Mouse (Mus musculus): ENCODE results near the gene Cep19.

Cep19 gene

DNA sequence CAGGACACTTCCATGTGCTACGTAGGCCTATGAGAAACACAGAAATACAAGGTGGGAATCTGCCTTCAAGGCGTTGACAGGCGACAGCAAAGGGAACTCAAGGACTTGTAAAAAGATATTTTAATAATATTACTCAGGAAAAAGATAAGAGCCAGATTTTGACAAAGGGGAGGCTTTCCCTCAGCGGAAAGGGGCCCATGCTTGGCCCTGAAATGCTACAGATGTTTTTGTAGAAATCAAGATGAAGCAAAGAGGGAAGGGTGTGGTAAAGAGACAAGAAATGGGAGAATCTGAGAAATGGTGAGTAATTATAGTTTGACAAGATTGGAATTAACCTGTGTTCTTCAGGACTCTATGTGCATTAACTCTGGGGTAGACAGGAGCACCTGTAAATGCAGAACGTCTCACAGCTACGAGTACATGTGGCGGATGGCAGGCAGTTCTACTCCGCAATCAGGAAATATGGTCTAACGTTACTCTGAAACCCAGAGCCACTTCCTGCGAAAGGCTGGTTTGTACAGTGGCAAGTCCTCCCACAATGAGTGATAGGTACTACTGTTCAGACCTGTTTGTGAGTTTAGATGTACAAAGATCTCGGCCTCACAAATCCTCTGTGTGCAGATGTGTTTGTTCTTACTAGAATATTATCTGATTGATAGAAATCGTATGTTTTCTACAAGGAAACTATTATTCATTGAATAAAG, 7.9 kb downstream of the Cep19 start:
- no peak for DNase-seq (ENCODE audit: low read depth in 1 of 2, low spot score in 2 of 2)

DNA sequence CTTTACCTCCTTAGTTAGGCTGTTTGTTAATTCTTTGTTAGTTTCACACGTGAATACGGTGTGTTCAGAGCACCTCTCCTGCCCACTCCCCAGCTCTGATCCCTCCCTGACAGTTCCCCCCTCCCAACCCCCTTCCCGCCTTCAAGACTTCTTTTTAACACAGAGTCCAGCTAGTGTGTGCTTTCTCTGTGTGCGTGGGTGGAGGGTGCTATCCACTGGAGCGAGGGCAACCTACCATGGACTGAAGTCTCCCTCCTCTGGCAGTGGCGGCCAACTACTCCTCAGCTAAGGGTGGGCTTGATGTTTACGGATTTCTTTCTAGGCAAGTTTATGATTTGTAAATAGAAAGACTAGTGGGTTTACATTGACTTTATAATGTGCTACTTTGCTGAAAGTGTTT, 8.6 kb downstream of the Cep19 start:
- DNase-seq (ENCODE audit: low read depth in 1 of 2, low spot score in 2 of 2) = no peak

DNA sequence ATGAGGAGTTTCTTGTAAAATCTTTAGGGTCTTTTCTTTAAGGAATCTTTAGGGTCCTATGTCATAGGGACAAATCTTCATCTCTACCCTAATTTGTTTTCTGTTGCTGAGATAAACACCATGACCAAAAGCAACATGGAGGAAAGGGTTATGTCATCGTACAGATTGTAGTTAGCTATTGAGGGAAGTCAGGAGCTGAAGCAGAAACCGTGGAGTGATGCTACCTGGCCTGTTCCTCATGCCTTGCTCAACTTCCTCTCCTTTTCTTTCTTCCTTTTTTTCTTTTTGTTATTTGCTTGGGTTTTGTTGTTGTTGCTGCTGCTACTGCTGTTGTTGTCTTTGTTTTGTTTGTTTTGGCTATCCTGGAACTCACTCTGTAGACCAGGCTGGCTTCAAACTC, 9.0 kb downstream of the Cep19 start:
- no peak for DNase-seq (ENCODE audit: low read depth in 1 of 2, low spot score in 2 of 2)

DNA sequence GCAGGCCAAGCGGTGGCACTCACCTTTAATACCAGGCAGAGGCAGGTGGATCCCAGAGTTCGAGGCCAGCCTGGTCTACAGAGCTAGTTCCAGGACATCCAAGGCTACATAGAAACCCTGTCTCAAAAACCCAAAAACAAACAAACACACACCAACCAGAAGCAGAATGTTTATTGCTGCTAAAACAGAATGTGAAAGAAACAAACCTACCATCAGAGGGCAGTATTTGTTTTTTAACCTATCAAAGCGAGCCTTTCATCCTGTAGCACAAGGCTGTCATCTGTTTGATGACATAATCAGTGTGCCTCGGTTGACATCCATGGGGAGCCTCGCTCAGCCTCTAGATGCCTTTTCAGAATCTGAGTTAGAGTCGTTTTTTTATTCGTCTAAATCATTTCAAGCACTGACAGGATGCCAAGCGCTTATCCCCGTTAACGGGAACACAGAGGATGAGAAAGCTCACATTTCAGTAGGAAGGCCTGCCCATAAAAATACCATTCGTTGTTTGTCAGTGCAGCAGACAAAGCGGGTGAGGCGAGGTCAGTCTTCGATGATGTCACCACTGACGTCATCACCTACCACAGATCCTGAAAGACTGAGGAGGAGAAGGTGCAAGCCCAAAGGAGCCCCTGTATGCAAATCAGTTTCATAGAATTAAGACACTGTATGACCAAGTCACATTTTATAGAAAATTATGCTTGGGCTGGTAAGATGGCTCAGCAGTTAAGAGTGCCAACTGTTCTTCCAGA, 11.5 kb downstream of the Cep19 start:
- DNase-seq (ENCODE audit: low read depth in 1 of 2, low spot score in 2 of 2) = no peak

DNA sequence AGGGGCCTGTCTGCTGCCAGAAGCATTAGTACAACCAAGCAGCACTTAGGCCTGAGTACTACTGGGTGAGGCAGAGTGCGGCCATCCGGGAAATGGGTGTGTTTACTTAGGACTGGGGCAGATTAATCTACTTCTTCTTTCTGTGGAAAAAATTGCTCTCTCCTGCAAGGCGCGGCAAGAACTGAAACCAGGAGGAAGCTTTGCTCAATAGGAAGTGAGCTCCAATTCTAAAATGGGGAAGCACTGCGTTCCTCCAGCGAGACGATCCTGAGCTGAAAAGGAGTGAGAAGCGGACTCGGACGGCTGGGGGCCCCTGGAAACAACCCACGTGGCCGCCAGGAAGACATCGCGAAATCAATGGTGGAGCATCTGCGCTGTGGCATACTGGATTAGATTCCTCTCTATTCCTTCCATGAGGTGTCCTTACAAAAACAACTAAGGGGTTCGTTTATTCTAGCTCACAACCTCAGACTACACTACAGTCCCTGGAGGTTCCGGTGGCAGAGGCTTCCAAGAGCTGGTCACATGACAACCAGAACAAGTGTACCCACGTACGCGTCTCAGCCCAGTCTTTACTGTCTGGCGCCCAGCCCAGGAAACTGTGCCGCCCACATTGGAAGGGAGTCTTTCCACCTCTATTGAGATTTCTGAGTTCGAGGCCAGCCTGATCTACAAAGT, 14.1 kb downstream of the Cep19 start:
- peak; percentile 81 to 86 for DNase-seq (ENCODE audit: low read depth in 1 of 2, low spot score in 2 of 2)

DNA sequence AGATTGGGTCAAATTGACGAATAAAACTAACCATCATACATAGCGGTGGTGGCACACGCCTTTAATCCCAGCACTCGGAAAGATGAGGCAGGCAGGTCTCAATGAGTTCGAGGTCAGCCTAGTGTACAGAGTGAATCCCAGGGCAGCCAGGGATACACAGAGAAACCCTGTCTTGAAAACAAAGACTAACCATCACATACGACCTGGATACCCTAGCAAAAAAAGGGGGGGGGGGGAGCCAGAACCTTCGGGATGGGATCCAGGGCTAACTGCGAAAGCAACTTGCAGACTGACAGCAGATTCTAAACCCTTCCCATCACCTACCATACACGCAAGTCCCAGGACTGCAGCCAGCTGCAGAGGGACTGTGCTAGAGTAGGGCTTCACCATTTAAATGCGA, 14.8 kb downstream of the Cep19 start:
- DNase-seq (ENCODE audit: low read depth in 1 of 2, low spot score in 2 of 2) = no peak

DNA sequence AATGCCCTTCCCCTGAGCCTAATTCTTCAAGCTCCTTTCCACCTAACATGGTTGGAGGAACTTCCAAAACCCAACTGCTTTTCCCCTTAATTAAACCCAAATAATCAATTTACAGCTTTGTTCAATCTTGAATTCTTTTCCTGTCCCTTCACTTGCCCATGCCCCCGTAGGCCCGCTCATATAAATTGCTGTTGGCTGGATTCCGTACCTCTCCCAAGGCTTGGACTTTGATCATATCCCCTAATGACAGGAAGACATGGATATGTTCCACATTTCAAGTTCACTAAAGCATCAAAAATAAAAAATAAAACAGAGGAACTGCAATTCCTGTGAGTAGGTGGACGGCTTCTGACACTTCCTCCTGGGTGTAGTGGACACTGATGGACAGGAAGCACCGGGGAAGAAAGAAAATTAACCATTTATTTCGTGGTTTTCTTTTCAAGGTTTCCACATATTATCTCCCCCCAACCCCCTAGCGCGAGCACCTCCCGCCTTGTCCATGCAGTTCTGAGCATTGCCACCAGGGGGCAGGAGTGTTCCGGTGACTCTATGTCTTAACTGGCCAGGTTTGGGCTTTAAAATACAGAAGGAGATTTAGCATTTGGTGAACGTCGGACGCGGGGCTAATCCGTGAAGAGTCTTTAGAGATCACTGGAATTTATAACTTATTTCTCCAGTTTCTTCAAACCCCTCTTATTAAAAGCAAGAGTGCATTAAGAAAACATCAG, 15.5 kb downstream of the Cep19 start:
- DNase-seq (ENCODE audit: low read depth in 1 of 2, low spot score in 2 of 2) = peak in 1 of 2 experiments; percentile 78

DNA sequence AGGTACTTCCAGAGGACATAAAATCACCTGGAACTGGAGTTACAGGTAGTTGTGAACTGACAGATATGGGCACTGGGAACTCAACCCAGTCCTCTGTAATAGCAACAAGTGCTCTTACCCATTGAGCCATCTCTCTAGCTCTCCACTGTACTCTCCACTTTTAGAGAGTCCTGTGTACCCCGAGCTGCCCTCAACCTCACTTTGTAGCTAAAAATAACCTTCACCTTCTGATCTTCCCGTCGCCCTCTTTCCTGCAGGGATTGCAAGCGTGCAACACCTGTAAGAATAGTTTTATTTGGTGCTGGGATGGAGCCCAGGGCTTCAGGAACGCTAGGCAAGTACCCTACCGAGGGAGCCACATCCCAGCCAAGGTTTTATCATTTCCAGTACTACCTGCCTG, 16.2 kb downstream of the Cep19 start:
- DNase-seq (ENCODE audit: low read depth in 1 of 2, low spot score in 2 of 2) = no peak

DNA sequence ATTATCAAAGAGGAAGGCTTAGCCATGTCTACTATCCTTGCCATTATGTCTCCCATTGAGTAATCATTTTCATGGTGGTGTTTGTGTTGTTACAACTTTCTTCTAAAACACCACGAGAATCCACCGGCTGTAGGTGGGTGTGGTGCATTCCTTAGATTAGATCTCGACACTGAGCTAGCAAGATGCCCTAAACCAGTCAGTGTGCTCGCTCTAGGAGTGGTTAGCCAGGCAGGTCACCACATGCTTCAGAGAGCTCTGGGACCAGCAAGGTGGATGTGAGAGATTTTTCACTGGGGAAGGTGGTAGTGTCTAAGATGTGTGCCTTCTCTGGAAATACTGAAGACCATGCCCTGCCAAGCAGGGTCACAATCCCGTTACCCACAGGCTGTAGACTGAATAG, 16.6 kb downstream of the Cep19 start:
- no peak for DNase-seq (ENCODE audit: low read depth in 1 of 2, low spot score in 2 of 2)

DNA sequence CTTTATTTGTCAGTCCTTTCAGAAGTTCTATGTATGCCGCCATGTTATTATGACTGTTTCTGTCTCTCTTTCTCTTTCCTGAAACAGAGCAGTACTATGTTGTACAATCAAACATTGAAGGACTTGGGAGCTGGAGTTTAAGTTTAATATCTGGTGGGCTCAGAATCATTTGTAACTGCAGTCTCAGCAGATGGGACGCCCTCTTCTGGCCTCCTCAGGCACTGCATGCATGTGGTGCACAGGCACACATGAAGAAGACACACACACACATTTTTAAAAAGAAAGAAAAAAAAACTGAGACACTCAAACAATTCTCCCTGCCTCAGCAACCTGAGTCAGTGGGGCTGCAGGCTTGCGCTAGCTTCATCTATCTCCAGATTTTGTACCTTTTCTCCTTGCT, 20.9 kb downstream of the Cep19 start:
- DNase-seq (ENCODE audit: low read depth in 1 of 2, low spot score in 2 of 2) = no peak

DNA sequence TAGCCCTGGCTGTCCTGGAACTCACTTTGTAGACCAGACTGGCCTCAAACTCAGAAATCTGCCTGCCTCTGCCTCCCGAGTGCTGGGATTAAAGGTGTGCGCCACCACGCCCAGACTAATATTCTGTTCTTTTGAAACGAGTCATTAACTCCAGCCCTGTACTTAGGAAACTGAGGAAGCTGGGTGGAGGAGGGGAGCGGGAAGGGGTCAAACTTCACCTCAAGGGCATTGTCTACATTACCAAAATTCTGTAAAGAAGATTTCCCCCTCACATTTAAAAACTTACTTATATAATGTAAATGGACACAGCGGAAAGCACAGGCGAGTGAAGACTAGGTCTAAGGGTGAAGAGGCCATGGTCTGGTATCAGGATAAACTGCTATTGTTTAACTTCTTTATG, 24.4 kb downstream of the Cep19 start:
- DNase-seq (ENCODE audit: low read depth in 1 of 2, low spot score in 2 of 2) = no peak

DNA sequence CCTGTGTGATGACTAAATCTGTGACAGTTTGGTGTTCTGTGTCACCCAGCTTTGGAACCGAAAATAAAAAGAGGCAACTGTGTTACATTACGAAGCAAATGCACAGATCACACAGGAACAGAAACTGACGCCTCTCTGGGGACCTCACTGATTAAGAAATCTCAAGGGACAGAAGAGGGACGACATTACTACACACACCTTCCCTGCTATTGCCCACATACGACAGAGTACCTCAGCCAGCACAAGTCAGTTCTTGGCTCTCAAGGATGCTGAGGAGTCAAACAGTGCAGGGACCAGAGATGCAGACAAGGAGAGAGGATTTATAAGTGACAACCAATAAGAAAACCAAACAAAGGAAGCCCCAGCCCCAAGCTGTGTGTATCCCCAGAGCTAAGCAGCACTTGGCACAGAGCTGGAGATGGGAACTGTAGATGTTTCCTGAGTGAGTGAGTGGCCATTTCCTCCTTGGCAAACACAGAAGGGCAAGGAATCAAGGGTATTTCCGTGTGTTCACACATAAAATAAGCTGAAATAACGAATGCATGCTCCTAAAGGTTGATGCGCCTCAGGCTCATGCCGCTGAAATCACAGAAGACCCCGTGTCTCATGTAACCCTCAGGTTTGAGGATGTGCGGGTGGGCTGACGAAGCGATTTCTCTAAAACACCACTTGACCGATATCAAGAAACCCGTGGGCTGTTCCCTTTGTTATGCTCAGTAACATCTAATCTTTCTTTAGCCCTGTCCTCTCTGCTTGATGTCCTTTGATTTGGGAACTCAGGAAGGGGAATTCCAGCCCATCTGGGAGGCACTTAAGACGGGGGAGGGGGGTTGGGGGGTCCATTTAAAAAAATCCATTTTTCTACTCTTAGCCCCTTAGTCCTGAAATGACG, 25.1 kb downstream of the Cep19 start:
- DNase-seq (ENCODE audit: low read depth in 1 of 2, low spot score in 2 of 2) = peak; percentile 45 to 53

DNA sequence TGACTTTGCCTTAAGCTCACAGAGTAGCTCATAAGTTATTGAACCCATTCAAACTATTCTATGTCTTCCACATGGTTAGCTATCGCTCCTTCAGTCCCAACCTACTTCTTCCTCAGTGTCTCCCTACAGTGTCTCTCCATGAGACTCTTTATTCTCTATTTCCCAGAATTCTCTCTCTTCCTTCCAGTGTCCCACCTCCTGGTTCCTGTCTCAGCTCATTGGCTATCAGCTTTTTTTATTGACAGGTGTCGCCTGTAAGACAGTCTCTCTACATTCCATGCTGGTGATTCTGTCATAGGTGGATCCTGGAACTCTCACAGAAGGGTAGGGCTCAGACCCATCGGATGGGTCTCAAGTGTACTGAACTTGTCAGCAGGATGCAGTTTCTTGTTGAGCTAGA, 25.8 kb downstream of the Cep19 start:
- no peak for DNase-seq (ENCODE audit: low read depth in 1 of 2, low spot score in 2 of 2)

DNA sequence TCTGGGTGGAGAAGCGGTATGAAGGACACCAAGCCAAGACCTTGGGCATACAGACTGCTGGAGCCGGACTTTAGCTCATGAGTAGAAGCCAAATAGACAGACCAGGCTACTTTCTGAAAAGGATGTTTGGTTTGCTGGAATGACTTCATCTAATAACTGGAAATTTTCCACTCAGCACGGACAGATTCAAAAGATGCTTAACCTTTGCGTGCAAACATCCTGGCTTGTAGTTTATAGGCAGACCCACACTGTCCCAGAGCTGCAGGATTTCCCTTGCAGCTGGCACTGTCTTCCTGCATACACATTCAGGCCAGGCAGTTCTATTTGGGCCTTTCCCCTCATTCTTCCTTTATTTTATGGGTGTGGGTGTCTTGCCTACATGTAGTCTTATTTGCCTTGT, 27.4 kb downstream of the Cep19 start:
- DNase-seq (ENCODE audit: low read depth in 1 of 2, low spot score in 2 of 2) = no peak

DNA sequence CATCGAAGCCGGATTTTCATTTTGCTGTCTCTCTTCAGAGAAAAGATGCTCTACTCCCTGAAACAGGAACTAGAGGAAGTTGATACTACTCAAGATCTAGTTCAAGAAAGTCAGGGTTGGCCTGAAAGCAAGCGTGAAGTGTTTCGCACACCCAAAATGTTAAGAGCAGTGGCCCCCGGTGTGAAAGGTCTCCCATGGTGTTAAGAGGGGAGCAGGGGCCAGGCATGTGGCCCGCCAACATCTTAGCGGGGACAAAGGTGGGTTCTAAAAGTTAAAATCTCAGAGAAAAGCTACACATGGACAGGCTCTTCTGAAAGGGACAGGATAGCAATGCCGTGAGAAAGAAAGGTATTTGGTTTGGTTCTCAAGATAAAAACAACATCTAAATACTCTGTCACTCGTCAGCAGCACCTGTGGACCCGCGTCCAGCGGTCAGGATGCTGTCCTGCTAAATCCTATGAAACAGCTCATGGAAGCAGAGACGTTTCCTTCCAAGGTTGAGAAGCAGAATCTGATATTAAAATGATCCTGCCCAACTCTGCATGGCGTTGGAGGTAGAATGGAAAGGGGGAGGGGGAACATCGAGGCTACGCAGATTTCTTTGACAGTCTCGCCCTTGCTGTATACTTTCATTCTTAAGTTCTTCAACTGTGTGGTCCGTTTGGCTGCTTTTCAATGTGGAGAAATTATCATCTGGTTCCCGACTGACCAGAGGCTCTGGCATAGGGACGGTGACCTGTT, 30.0 kb downstream of the Cep19 start:
- DNase-seq (ENCODE audit: low read depth in 1 of 2, low spot score in 2 of 2) = no peak

DNA sequence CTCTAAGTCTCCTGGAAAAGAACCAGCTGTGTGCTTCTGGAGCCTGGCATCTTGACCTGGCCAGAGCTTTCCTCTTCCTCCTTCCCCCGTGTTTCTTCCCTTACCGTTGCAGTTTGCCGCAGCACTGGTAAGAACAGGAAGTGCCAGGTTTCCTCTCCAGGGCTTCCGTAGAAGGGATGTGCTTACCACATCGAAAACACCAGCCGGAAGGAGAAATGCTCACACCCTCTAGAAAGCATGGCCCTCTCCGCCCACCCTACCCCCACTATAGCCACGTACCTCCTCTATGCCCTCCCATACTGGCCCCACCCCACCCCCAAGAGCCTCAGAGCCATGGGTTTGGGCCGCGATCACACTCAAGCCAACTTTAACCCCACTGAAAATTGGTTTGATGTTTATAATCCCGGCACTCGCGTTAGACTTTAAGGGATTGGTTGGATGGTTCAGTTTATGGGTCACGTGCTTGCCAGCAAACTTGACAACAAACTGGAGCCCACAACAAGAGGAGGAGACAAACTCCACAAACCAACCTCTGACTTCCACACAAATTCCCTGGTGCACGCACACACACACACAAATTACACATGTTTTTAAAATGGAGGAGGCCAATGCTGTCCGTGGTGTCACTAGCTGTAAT, 30.7 kb downstream of the Cep19 start:
- peak; percentile 29 to 47 for DNase-seq (ENCODE audit: low read depth in 1 of 2, low spot score in 2 of 2)

DNA sequence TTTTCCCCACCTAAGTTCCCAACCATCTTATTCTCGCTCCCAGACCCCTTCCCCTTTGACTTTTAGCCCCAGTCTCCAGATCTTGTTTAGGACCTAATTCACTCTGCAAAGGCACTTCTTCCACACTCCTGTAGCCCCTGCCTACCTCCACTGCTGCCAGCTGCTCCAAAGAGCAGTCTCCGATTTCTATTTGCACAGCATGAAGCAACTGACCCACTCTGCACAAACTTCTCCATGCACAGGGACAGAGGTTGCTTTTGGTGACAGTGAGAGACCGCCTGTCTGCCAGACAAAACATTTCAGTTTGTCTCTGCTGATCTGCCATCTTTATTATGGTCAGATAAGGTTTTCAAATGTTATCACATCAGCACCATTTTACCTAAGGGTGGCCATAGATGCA, 33.5 kb downstream of the Cep19 start:
- DNase-seq (ENCODE audit: low read depth in 1 of 2, low spot score in 2 of 2) = no peak

DNA sequence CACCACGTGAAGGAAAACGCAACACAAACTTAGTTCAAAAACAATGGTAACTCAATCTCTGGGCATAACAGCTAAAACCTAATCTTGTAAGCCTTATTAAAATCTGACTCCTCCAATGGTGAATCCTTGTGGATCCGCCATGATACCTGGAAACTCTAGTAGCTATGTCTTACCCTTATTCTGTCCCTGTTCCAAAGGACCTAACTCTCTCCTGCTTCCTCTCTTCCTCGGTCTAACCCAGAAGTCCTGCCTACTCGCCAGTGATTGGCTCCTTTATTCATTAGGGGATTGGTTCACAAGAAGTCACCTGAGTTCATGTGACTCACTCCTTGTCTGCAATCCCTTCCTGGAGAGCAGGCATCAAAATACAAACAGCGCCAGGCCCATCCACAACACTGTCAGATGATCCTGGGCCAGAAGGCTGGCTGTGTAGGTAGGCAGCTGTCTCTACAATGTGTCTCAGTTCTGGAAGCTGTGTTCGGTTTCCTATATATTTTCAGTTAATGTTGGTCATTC, 36.3 kb downstream of the Cep19 start:
- DNase-seq (ENCODE audit: low read depth in 1 of 2, low spot score in 2 of 2) = no peak

DNA sequence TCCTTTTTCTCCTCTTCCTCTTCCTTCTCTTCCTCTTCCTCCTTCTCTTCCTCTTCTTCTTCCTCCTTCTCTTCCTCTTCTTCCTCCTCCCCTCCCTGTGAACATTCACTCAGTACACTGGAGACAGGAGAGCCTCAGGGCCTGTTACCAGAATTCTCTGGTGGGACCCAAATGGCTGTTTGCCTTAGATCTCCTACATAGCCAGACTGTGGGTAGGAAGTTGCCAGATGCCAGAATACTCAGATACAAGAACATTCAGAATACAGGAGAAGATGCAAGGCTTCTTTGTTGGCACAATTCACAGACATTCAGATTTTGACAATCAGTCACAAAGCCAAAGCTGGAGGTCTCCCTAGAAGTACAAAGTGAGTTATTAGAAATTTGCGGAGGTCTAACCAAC, 39.4 kb downstream of the Cep19 start:
- no peak for DNase-seq (ENCODE audit: low read depth in 1 of 2, low spot score in 2 of 2)
